In genomic region chr1:160792156-160792685, GRCm38 (mm10) we compare ENCODE assay signal across 7 mouse cellular contexts. TPM values are rescaled to one million over a fixed set of nuclear protein-coding genes. Genes with fewer than 3 reads are reported as not detected.
DNase-seq lines count a peak whose midpoint lies in the region; ATAC-seq and TF ChIP-seq lines count a peak whose summit lies in the region.

No protein-coding gene starts in this region.

- dilution Hi-C loops in CH12.LX (cut with MboI; ENCODE audit: extremely low pct_ligation_motif_present, extremely low pct_unique_long_range_greater_than_20kb, low sequenced_read_pairs): no loop called here

- H3K79me2 ChIP-seq in CH12.LX (replicated peaks; ENCODE audit: control insufficient read depth, extremely low read depth, insufficient read depth, poor library complexity, severe bottlenecking): peaks cover 43% of the 10 kb centered on the region

- H3K27me3 ChIP-seq in CH12.LX (replicated peaks): no peaks in the 10 kb centered on the region
- H3K27me3 ChIP-seq in embryonic facial prominence, embryonic 11.5 days (ENCODE audit: control insufficient read depth, insufficient read depth, low read length): no peaks in the 10 kb centered on the region
- H3K27me3 ChIP-seq in heart, embryonic 16.5 days (ENCODE audit: control insufficient read depth, insufficient read depth, low read length): no peaks in the 10 kb centered on the region
- no peaks in the 10 kb centered on the region for H3K27me3 ChIP-seq in lung, embryonic 15.5 days

- TF ChIP-seq CTCF in CH12.LX (conservative IDR thresholded peaks at IDR 0.05 in 1 of 2, IDR thresholded peaks at IDR 0.05 in 1 of 2; ENCODE audit: low read depth in 2 of 2, low read length in 2 of 2): no peak
- no peak for TF ChIP-seq CTCF in layer of hippocampus, adult 2 months (conservative IDR thresholded peaks at IDR 0.05)

- peaks cover 0 to 2% of the 10 kb centered on the region in 2 experiments for H3K36me3 ChIP-seq in CH12.LX (replicated peaks in 1 of 2; ENCODE audit: control insufficient read depth in 1 of 2, insufficient read depth in 1 of 2, low read length in 1 of 2)
- no peaks in the 10 kb centered on the region for H3K36me3 ChIP-seq in embryonic facial prominence, embryonic 11.5 days (replicated peaks; ENCODE audit: control insufficient read depth, insufficient read depth, low read depth, low read length)
- no peaks in the 10 kb centered on the region for H3K36me3 ChIP-seq in heart, embryonic 16.5 days (ENCODE audit: control insufficient read depth, insufficient read depth)
- H3K36me3 ChIP-seq in lung, embryonic 15.5 days: no peaks in the 10 kb centered on the region

- no peak for TF ChIP-seq EP300 in CH12.LX (IDR thresholded peaks at IDR 0.05; ENCODE audit: low read length)

- in situ Hi-C loops in CH12.LX (cut with MboI; ENCODE audit: low pct_ligation_motif_present, low pct_unique_long_range_greater_than_20kb, low sequenced_read_pairs): no loop called here

- WGBS in embryonic facial prominence, embryonic 11.5 days: under 1% methylated on average over 49 of the region's 51 CpGs
- WGBS in heart, embryonic 16.5 days: under 1% methylated on average over 43 of the region's 51 CpGs
- 5% methylated on average over 48 of the region's 51 CpGs for WGBS in lung, embryonic 15.5 days

- peak overlapping the region; percentile 86 to 94 (median 93) for H3K4me3 ChIP-seq in CH12.LX (replicated peaks in 1 of 3; ENCODE audit: low read depth in 2 of 3, low read length in 2 of 3, poor library complexity in 1 of 3)
- H3K4me3 ChIP-seq in embryonic facial prominence, embryonic 11.5 days (ENCODE audit: low read depth, low read length): peak overlapping the region; percentile 90
- H3K4me3 ChIP-seq in heart, embryonic 16.5 days (ENCODE audit: low read length): peak overlapping the region; percentile 83
- peak overlapping the region; percentile 85 for H3K4me3 ChIP-seq in layer of hippocampus, adult 2 months
- peak overlapping the region; percentile 94 for H3K4me3 ChIP-seq in lung, embryonic 15.5 days

- H3K4me1 ChIP-seq in CH12.LX (ENCODE audit: control insufficient read depth in 1 of 2, insufficient read depth in 2 of 2): peaks cover 8 to 49% of the 10 kb centered on the region in 2 experiments; a peak in 3 of 4 replicates
- H3K4me1 ChIP-seq in embryonic facial prominence, embryonic 11.5 days (ENCODE audit: control insufficient read depth, insufficient read depth, low read length): no peaks in the 10 kb centered on the region
- H3K4me1 ChIP-seq in heart, embryonic 16.5 days (ENCODE audit: control insufficient read depth, insufficient read depth, low read length): peaks cover 3% of the 10 kb centered on the region
- peaks cover 8% of the 10 kb centered on the region for H3K4me1 ChIP-seq in lung, embryonic 15.5 days

- peak; percentile 80; the same call in 1 of the 2 replicates for ATAC-seq in embryonic facial prominence, embryonic 11.5 days (replicated peaks; ENCODE audit: insufficient number of reproducible peaks, low FRiP score, low TSS enrichment, low read depth)
- peak; percentile 71 for ATAC-seq in heart, embryonic 16.5 days (replicated peaks; ENCODE audit: extremely low read depth, insufficient read depth, low FRiP score)
- peak; percentile 77 for ATAC-seq in lung, embryonic 15.5 days (ENCODE audit: borderline replicate concordance, extremely low read depth, low FRiP score, low TSS enrichment)

- no peak for TF ChIP-seq RAD21 in CH12.LX (IDR thresholded peaks at IDR 0.05; ENCODE audit: low read depth, low read length)

- peak overlapping the region; percentile 99 for H3K27ac ChIP-seq in CH12.LX (ENCODE audit: insufficient read depth, low read depth)
- H3K27ac ChIP-seq in embryonic facial prominence, embryonic 11.5 days (replicated peaks; ENCODE audit: low read depth, low read length): no peak overlapping the region
- peak overlapping the region; percentile 83 for H3K27ac ChIP-seq in heart, embryonic 16.5 days (ENCODE audit: low read length)
- H3K27ac ChIP-seq in layer of hippocampus, adult 2 months: peak overlapping the region; percentile 88
- peak overlapping the region; percentile 66 for H3K27ac ChIP-seq in lung, embryonic 15.5 days

- H3K4me2 ChIP-seq in CH12.LX (ENCODE audit: insufficient read depth, low read depth, poor library complexity, severe bottlenecking): 0 out of 2 replicates have a peak overlapping the region, but pooled peaks have one; percentile 44
- peak overlapping the region; percentile 91 for H3K4me2 ChIP-seq in embryonic facial prominence, embryonic 11.5 days (ENCODE audit: low read depth, low read length)
- peak overlapping the region; percentile 86 for H3K4me2 ChIP-seq in heart, embryonic 16.5 days (ENCODE audit: low read depth, low read length)
- H3K4me2 ChIP-seq in lung, embryonic 15.5 days: peak overlapping the region; percentile 96

- TF ChIP-seq POLR2A in CH12.LX (IDR thresholded peaks at IDR 0.05; ENCODE audit: low read depth, low read length): no peak

- DNase-seq in CH12.LX (ENCODE audit: extremely low read depth) (peak; percentile 38), NIH3T3 (ENCODE audit: low read depth) (peak; percentile 60)
- DNase-seq in embryonic facial prominence, embryonic 11.5 days (ENCODE audit: low spot score): peak; percentile 59
- peak in 1 of 2 experiments; percentile 10 for DNase-seq in layer of hippocampus, adult 2 months (ENCODE audit: low spot score in 2 of 2)
- DNase-seq in retina, embryonic 14.5 days (ENCODE audit: low spot score): peak; percentile 41

- H3K9ac ChIP-seq in CH12.LX (ENCODE audit: insufficient read depth, low read depth): peak overlapping the region; percentile 93
- H3K9ac ChIP-seq in embryonic facial prominence, embryonic 11.5 days (replicated peaks; ENCODE audit: low read length): peak overlapping the region; percentile 85
- H3K9ac ChIP-seq in heart, embryonic 16.5 days (ENCODE audit: low read length): peak overlapping the region; percentile 93
- peak overlapping the region; percentile 82 for H3K9ac ChIP-seq in lung, embryonic 15.5 days

- no peaks in the 10 kb centered on the region for H3K9me3 ChIP-seq in CH12.LX (replicated peaks; ENCODE audit: low read length)
- no peaks in the 10 kb centered on the region for H3K9me3 ChIP-seq in embryonic facial prominence, embryonic 11.5 days (replicated peaks; ENCODE audit: control insufficient read depth, low read length)
- no peaks in the 10 kb centered on the region for H3K9me3 ChIP-seq in heart, embryonic 16.5 days (replicated peaks; ENCODE audit: control insufficient read depth, low read length)
- H3K9me3 ChIP-seq in lung, embryonic 15.5 days: no peaks in the 10 kb centered on the region

TF ChIP-seq in CH12.LX, 34 proteins besides CTCF, POLR2A, EP300 and RAD21:
- TF ChIP-seq MXI1 (IDR thresholded peaks at IDR 0.05; ENCODE audit: low read depth, low read length): 0 out of 2 replicates have a peak, but pooled peaks have one; percentile 10
- TF ChIP-seq UBTF (IDR thresholded peaks at IDR 0.05; ENCODE audit: low read depth, low read length): 0 out of 2 replicates have a peak, but pooled peaks have one; percentile 24
- no peak for TF ChIP-seq PAX5 (IDR thresholded peaks at IDR 0.05; ENCODE audit: low read length)
- TF ChIP-seq E2F4 (IDR thresholded peaks at IDR 0.05; ENCODE audit: insufficient replicate concordance, low read depth, low read length): no peak
- no peak for TF ChIP-seq MAFK (IDR thresholded peaks at IDR 0.05; ENCODE audit: insufficient replicate concordance, low read length)
- TF ChIP-seq JUND (conservative IDR thresholded peaks at IDR 0.05; ENCODE audit: low read depth, low read length): no peak
- no peak for TF ChIP-seq NELFE (IDR thresholded peaks at IDR 0.05; ENCODE audit: low read depth, low read length)

RNA-seq across cellular contexts. Expression of gene Rabgap1l, which starts 0.8 kb away (rescaled TPM):
- total RNA-seq in CH12.LX (2012; rRNA removed) (81.9 and 84.0 TPM in 2 replicates), CH12.LX (2014; rRNA removed) (109 and 124 TPM in 2 replicates)
- 85.6 and 97.0 TPM in 2 replicates for polyA plus RNA-seq in CH12.LX (2012; ENCODE audit: insufficient read length, low read depth)
- 13.6 and 15.5 TPM in 2 replicates for polyA plus RNA-seq in embryonic facial prominence, embryonic 11.5 days (2014; fragmentation: Nextera tagmentation; extraction: Ambion mirVana)
- 83.9 and 93.4 TPM in 2 replicates for polyA plus RNA-seq in heart, embryonic 16.5 days (2015; fragmentation: Nextera tagmentation; extraction: Ambion mirVana)
- total RNA-seq in layer of hippocampus, adult 2 months (2021): 100 to 1,000 TPM; 241 to 255 TPM
- polyA plus RNA-seq in lung, embryonic 15.5 days (2015; fragmentation: Nextera tagmentation; extraction: Ambion mirVana): 22.7 and 24.0 TPM in 2 replicates

Comparison
In these comparisons a context has a peak if more than half of its experiments do, and no peak if none do; other contexts are left out.
1. H3K4me2 ChIP-seq: peak in every context shown above with its lines; median percentile 96 in lung, embryonic 15.5 days; 91 in embryonic facial prominence, embryonic 11.5 days; 86 in heart, embryonic 16.5 days; 44 in CH12.LX.